Mouse (Mus musculus) liver, embryonic 11.5 days (tissue): ENCODE results near the gene Sez6l2. TPM values are rescaled to one million over a fixed set of nuclear protein-coding genes. Genes with fewer than 3 reads are reported as not detected.

Experiments used
- ATAC-seq: fragments of 200-750 bp; cut with Nextera tagmentation; replicated peaks from 2 replicates; pipeline ENCODE4 v1.8.0; 2017; ENCODE audit warnings: moderate number of reproducible peaks, mild to moderate bottlenecking, moderate TSS enrichment, moderate library complexity; ENCODE audit not compliant: low FRiP score
- DNase-seq: peaks from one replicate; pipeline ENCODE4 v3.0.0-alpha.2; 2017; ENCODE audit warnings: low spot score
- H3K27ac ChIP-seq: fragments of 300-500 bp; sonication (generic); 2 replicates; pipeline ENCODE4 v1.5.1; 2014; ENCODE audit warnings: mild to moderate bottlenecking, low read depth, low read length, control low read depth
- H3K27me3 ChIP-seq: fragments of 300-500 bp; sonication (generic); replicated peaks from 2 replicates; pipeline ENCODE4 v1.6.1; 2014; ENCODE audit warnings: low read length, mixed read lengths; ENCODE audit not compliant: control insufficient read depth, insufficient read depth
- H3K36me3 ChIP-seq: fragments of 300-500 bp; sonication (generic); 2 replicates; pipeline ENCODE4 v1.6.1; 2014; ENCODE audit warnings: mild to moderate bottlenecking, low read length, moderate library complexity, mixed read lengths; ENCODE audit not compliant: control insufficient read depth, insufficient read depth
- H3K4me1 ChIP-seq: fragments of 300-500 bp; sonication (generic); replicated peaks from 2 replicates; pipeline ENCODE4 v1.6.1; 2014; ENCODE audit warnings: low read length, mixed read lengths; ENCODE audit not compliant: control insufficient read depth, insufficient read depth
- H3K4me2 ChIP-seq: fragments of 300-500 bp; sonication (generic); 2 replicates; pipeline ENCODE4 v1.6.1; 2014; ENCODE audit warnings: mild to moderate bottlenecking, control low read depth, moderate library complexity
- H3K4me3 ChIP-seq: fragments of 300-500 bp; sonication (generic); 2 replicates; pipeline ENCODE4 v1.5.1; 2014; ENCODE audit warnings: low read depth, low read length, control low read depth
- H3K9ac ChIP-seq: fragments of 300-500 bp; sonication (generic); 2 replicates; pipeline ENCODE4 v1.6.1; 2014; ENCODE audit warnings: low read depth, low read length, control low read depth
- H3K9me3 ChIP-seq: fragments of 300-500 bp; sonication (generic); 2 replicates; pipeline ENCODE4 v1.6.1; 2016; ENCODE audit warnings: low read length, inconsistent platforms, mixed read lengths; ENCODE audit not compliant: control insufficient read depth
- whole genome bisulfite sequencing: fragments of 180-500 bp; shearing (Covaris S2); extraction: QIAGEN DNeasy Blood & Tissue Kit; methylation state at CpG from one replicate; pipeline ENCODE4 v1.1.7; 2014; 5-methylcytosine and 5-hydroxymethylcytosine counted together
- polyA plus RNA-seq: library from polyadenylated mRNA; unstranded; fragments of >200 nt; fragmentation: Nextera tagmentation; extraction: Ambion mirVana; gene quantifications from 2 replicates; pipeline ENCODE4 v1.2.1, GENCODE M21; 2014

Gene Sez6l2
- polyA plus RNA-seq, 1 experiment from 2014 or later: 0.27 TPM

GRCm38 (mm10) chr7:126965568-126965967, 15.2 kb downstream of the Sez6l2 start:
- Histone ChIP-seq H3K4me3 (no peak overlapping the region), H3K27me3 (peaks cover 17% of the 10 kb centered on the region), H3K9ac (no peak overlapping the region), H3K4me1 (no peaks in the 10 kb centered on the region), H3K36me3 (no peaks in the 10 kb centered on the region), H3K9me3 (no peaks in the 10 kb centered on the region), H3K27ac (no peak overlapping the region), H3K4me2 (no peak overlapping the region)
- WGBS: 76% methylated on average over 3 of the region's 3 CpGs
- ATAC-seq (no peak), DNase-seq (no peak)

DNA sequence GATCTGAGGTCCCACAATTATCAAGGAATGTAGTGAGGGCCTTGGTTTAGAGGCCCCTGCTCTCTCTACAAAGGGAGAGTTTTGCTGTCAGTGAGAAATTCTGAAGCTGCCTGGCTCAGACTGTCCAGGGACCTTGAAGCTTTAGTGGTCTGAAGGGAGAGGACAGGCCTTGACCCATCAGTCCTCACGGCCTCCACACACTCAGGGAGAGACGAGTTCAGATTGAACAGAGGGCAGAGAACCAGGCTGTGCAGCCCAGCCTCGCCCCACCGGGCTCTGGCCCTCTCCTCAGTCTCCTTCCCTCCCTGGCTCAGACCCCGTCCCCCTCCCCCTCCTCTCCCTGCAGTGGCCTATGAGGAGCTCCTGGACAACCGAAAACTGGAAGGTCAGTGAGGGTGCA, 17.0 kb downstream of the Sez6l2 start:
- H3K4me2 ChIP-seq: no peak overlapping the region
- H3K4me1 ChIP-seq: no peaks in the 10 kb centered on the region
- DNase-seq: no peak
- H3K4me3 ChIP-seq: no peak overlapping the region
- H3K9ac ChIP-seq: no peak overlapping the region
- ATAC-seq: no peak
- H3K36me3 ChIP-seq: no peaks in the 10 kb centered on the region
- no peaks in the 10 kb centered on the region for H3K9me3 ChIP-seq
- 73% methylated on average over 6 of the region's 6 CpGs for WGBS
- peaks cover 16% of the 10 kb centered on the region for H3K27me3 ChIP-seq
- no peak overlapping the region for H3K27ac ChIP-seq

DNA sequence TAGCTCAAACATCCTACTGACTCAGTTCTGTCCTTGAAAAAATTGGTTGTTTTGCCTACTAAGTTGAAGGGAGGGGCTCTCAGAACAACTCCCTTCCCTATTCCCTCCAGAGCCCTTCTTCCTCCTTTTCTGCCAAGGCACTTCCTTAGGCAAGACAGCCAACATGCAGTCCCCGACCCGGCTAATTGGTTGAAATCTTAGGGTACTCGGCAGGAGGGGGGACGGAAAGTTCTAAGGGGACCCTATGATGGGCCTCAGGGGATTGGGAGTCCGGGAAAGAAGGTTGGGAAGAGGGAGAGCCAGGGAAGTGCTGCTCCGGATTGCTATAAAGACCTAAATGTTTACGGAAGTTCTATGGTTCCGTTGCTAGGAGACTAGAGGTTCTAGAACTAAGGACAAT, 25.1 kb downstream of the Sez6l2 start:
- WGBS: 7% methylated on average over 8 of the region's 8 CpGs
- Histone ChIP-seq H3K4me2 (peak overlapping the region; percentile 92), H3K4me1 (peaks cover 13% of the 10 kb centered on the region; the same call in 1 of the 2 replicates), H3K9me3 (no peaks in the 10 kb centered on the region), H3K4me3 (peak overlapping the region; percentile 98), H3K9ac (peak overlapping the region; percentile 99; the same call in 1 of the 2 replicates), H3K36me3 (peaks cover 20% of the 10 kb centered on the region), H3K27me3 (no peaks in the 10 kb centered on the region), H3K27ac (no peak overlapping the region)
- ATAC-seq: no peak
- DNase-seq: peak; percentile 48

DNA sequence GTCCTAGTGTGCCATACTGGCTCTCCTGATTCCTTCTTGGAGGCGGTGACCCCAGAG, 25.4 kb downstream of the Sez6l2 start, which contains the start of gene Cdipt:
Gene Cdipt (plus strand): TSS at position 22 of the 57 bp plus-strand sequence.
- WGBS: 0% methylated on average over 1 of the region's 1 CpGs
- peaks cover 20% of the 10 kb centered on the region for H3K36me3 ChIP-seq
- DNase-seq (no peak), ATAC-seq (no peak)
- peak within 1 kb of the TSS; percentile 92 for H3K4me2 ChIP-seq
- peak within 1 kb of the TSS; percentile 88 for H3K27ac ChIP-seq
- H3K9ac ChIP-seq: peak within 1 kb of the TSS; percentile 99
- no peaks in the 10 kb centered on the region for H3K9me3 ChIP-seq
- H3K27me3 ChIP-seq: no peaks in the 10 kb centered on the region
- H3K4me1 ChIP-seq: peaks cover 13% of the 10 kb centered on the region; the same call in 1 of the 2 replicates
- peak within 1 kb of the TSS; percentile 98 for H3K4me3 ChIP-seq

DNA sequence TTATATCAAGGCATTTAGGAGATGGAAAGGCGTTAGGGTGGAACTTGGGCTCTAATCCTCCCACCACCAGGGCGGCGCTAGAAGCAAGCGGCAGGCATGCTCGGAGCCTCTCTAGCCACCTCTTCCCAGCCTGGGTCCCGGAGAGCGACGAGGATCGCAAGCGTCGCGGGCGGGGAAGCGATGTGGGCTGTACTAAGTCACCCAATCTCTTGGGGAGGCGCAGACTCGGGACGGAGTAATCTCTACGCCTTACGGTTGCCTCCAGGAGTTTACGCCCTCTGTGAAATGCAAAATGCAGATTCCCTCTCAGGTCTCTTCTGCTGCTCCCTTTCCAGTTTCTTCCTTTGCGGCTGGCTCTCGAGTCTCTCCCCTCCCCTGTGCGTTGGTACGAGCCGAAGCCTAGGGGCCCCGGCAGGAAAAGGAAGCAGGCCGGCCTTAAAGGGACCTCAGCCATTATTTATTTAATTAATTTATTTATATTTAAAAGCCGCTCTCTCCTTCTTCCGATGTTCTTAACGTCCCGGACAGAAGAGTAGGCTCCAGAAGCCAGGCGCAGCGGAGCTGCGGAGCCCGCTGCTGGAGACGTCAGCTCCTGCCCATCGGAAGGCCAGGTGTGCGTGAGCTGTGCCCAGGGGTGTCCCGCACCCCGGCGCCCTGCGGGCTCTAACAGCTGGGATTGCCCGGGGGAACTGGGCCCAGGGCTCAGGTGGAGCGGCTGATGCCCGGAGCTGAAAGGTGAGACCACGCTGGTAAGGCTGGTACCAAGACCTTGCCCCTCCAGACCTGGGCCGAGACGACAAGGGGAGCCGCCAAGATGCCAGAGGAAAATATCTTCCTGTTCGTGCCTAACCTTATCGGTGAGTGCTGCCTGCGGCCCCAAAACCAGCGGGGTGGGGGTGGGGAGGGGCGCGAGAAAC, 25.8 kb downstream of the Sez6l2 start, which contains the start of gene Cdiptos:
Gene Cdiptos (minus strand): TSS at position 149 of the 917 bp plus-strand sequence.
- no peaks in the 10 kb centered on the region for H3K27me3 ChIP-seq
- H3K9ac ChIP-seq: peak within 1 kb of the TSS; percentile 99
- H3K27ac ChIP-seq: peak within 1 kb of the TSS; percentile 88
- no peaks in the 10 kb centered on the region for H3K9me3 ChIP-seq
- DNase-seq: peak; percentile 95
- peak within 1 kb of the TSS; percentile 98 for H3K4me3 ChIP-seq
- WGBS: under 1% methylated on average over 55 of the region's 55 CpGs
- peaks cover 13% of the 10 kb centered on the region; the same call in 1 of the 2 replicates for H3K4me1 ChIP-seq
- ATAC-seq: peak; percentile 93
- peaks cover 20% of the 10 kb centered on the region for H3K36me3 ChIP-seq
- H3K4me2 ChIP-seq: peak within 1 kb of the TSS; percentile 92

DNA sequence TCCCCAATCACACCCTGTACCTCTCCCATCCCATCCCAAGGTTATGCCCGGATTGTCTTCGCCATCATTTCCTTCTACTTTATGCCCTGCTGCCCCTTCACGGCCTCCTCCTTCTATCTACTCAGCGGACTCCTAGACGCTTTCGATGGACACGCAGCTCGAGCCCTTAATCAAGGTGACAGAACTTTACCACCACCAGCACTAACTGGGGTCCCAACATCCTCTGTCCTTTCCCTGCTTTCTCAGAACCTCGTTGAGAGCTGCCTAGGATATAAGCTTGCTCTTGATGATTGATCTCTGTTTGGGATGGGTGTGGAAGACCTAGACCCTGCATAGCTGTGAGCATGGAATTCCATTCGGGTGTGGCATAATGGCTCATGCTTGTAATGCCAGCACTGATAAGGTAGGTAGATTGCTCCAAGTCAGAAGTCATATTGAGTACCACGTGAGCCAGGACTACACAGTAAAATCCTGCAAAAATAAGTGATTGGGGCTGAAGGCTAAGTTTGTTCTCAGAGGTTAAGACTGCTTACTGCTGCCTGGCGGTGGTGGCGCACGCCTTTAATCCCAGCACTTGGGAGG, 26.6 kb downstream of the Sez6l2 start:
- no peaks in the 10 kb centered on the region for H3K9me3 ChIP-seq
- 0 out of 2 replicates have a peak, but pooled peaks have one; percentile 1 for ATAC-seq
- peak overlapping the region; percentile 88 for H3K27ac ChIP-seq

DNA sequence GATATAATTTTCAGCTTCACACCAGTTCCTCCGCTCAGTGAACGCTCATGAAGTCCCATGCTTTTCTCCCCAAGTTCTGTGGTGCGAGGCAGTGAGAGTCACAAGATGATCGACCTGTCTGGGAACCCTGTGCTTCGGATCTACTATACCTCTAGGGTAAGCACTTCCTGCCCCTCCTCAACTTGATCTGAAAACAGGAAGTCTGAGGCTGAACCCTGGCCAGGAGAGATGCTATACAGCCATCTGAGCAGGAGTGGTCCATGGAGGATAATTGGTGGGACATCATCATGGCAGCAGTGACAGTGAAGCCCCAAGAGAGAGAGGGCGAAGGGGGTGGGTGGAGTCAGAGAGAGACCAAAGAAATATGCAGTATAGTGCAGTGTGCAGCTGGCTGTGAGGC, 28.5 kb downstream of the Sez6l2 start:
- Histone ChIP-seq H3K27ac (no peak overlapping the region), H3K4me2 (no peak overlapping the region), H3K4me3 (no peak overlapping the region), H3K9ac (no peak overlapping the region), H3K4me1 (peaks cover 13% of the 10 kb centered on the region; the same call in 1 of the 2 replicates), H3K9me3 (no peaks in the 10 kb centered on the region), H3K27me3 (no peaks in the 10 kb centered on the region), H3K36me3 (peaks cover 20% of the 10 kb centered on the region)
- no peak for ATAC-seq
- WGBS: 81% methylated on average over 6 of the region's 6 CpGs
- no peak for DNase-seq

More for the DNA sequence above, 26.6 kb downstream of the Sez6l2 start:
- H3K36me3 ChIP-seq: peaks cover 20% of the 10 kb centered on the region
- peak overlapping the region; percentile 92 for H3K4me2 ChIP-seq
- H3K4me1 ChIP-seq: peaks cover 13% of the 10 kb centered on the region; the same call in 1 of the 2 replicates
- WGBS: 24% methylated on average over 14 of the region's 14 CpGs
- no peak for DNase-seq
- H3K27me3 ChIP-seq: no peaks in the 10 kb centered on the region
- H3K9ac ChIP-seq: peak overlapping the region; percentile 99
- peak overlapping the region; percentile 98 for H3K4me3 ChIP-seq

DNA sequence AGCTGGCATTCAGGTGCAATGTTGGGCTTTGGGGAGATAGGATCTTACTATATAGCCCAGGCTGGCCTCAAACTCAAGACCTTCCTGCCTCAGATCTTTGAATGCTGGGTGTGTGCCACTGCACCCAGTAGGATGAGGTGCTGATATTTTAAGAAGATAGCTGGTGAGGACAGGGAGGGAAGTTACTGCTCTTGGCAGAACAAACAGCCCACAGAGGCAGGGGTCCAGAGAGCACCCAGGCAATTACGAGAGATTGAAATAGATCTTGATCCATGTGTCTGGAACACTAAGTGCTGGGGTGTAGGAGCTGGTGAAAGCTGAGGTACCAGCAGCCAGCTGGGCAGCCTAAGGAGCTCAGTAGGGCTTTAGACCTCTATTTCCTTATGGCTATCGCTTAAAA, 31.2 kb downstream of the Sez6l2 start:
- H3K4me3 ChIP-seq: no peak overlapping the region
- no peak overlapping the region for H3K9ac ChIP-seq
- peaks cover 13% of the 10 kb centered on the region; the same call in 1 of the 2 replicates for H3K4me1 ChIP-seq
- H3K4me2 ChIP-seq: no peak overlapping the region
- peaks cover 20% of the 10 kb centered on the region for H3K36me3 ChIP-seq
- H3K27me3 ChIP-seq: no peaks in the 10 kb centered on the region
- no peak for ATAC-seq
- no peak for DNase-seq
- WGBS: 78% methylated on average over 2 of the region's 2 CpGs
- H3K27ac ChIP-seq: no peak overlapping the region
- no peaks in the 10 kb centered on the region for H3K9me3 ChIP-seq
